Mouse (Mus musculus): ENCODE results near the gene Foxp1. TPM values are rescaled to one million over a fixed set of nuclear protein-coding genes. Genes with fewer than 3 reads are reported as not detected.

Gene Foxp1
- polyA plus RNA-seq, 1 experiment: 76.1 TPM

- Histone ChIP-seq H3K4me1 (peaks cover 11% of the 10 kb centered on the region), H3K27me3 (replicated peaks) (no peaks in the 10 kb centered on the region)
- TF ChIP-seq GATA1 (IDR thresholded peaks at IDR 0.05; ENCODE audit: borderline replicate concordance, low read length) (no peak), FLI1 (IDR thresholded peaks at IDR 0.05; ENCODE audit: low read length) (no peak)
Measured at GRCm38 (mm10) chr6:99184051-99184450, 338.5 kb downstream of the Foxp1 start.

GRCm38 (mm10) chr6:99182777-99183176 is 339.7 kb downstream of the Foxp1 start:
- Histone ChIP-seq H3K4me3 (replicated peaks) (no peak overlapping the region), H3K4me1 (no peaks in the 10 kb centered on the region; the same call in 1 of the 2 replicates), H3K36me3 (replicated peaks; ENCODE audit: low read length) (no peaks in the 10 kb centered on the region), H3K27me3 (replicated peaks) (no peaks in the 10 kb centered on the region), H3K9me3 (no peaks in the 10 kb centered on the region)
- TF ChIP-seq GATA1 (IDR thresholded peaks at IDR 0.05; ENCODE audit: borderline replicate concordance, low read length) (no peak), FLI1 (IDR thresholded peaks at IDR 0.05; ENCODE audit: low read length) (no peak)

More at GRCm38 (mm10) chr6:99184051-99184450, 338.5 kb downstream of the Foxp1 start:
- H3K36me3 ChIP-seq (replicated peaks; ENCODE audit: low read length): no peaks in the 10 kb centered on the region
- H3K9me3 ChIP-seq: no peaks in the 10 kb centered on the region
- H3K4me3 ChIP-seq (replicated peaks): no peak overlapping the region

GRCm38 (mm10) chr6:99176216-99176615 is 346.3 kb downstream of the Foxp1 start:
- Histone ChIP-seq H3K36me3 (replicated peaks; ENCODE audit: low read length) (no peaks in the 10 kb centered on the region), H3K27me3 (replicated peaks) (no peaks in the 10 kb centered on the region), H3K9me3 (no peaks in the 10 kb centered on the region), H3K4me3 (replicated peaks) (no peak overlapping the region), H3K4me1 (peaks cover 33% of the 10 kb centered on the region)
- TF ChIP-seq FLI1 (IDR thresholded peaks at IDR 0.05; ENCODE audit: low read length): no peak
- TF ChIP-seq GATA1 (IDR thresholded peaks at IDR 0.05; ENCODE audit: borderline replicate concordance, low read length): no peak

GRCm38 (mm10) chr6:99175377-99175776 is 347.1 kb downstream of the Foxp1 start:
- TF ChIP-seq FLI1 (IDR thresholded peaks at IDR 0.05; ENCODE audit: low read length) (no peak), GATA1 (IDR thresholded peaks at IDR 0.05; ENCODE audit: borderline replicate concordance, low read length) (no peak)
- no peak overlapping the region for H3K4me3 ChIP-seq (replicated peaks)
- H3K27me3 ChIP-seq (replicated peaks): no peaks in the 10 kb centered on the region
- peaks cover 35% of the 10 kb centered on the region for H3K4me1 ChIP-seq
- no peaks in the 10 kb centered on the region for H3K36me3 ChIP-seq (replicated peaks; ENCODE audit: low read length)
- no peaks in the 10 kb centered on the region for H3K9me3 ChIP-seq

GRCm38 (mm10) chr6:99173902-99174210 is 348.7 kb downstream of the Foxp1 start:
- Histone ChIP-seq H3K9me3 (no peaks in the 10 kb centered on the region), H3K4me3 (replicated peaks) (no peak overlapping the region), H3K36me3 (replicated peaks; ENCODE audit: low read length) (no peaks in the 10 kb centered on the region), H3K27me3 (replicated peaks) (no peaks in the 10 kb centered on the region), H3K4me1 (peaks cover 38% of the 10 kb centered on the region)
- TF ChIP-seq FLI1 (IDR thresholded peaks at IDR 0.05; ENCODE audit: low read length) (no peak), GATA1 (IDR thresholded peaks at IDR 0.05; ENCODE audit: borderline replicate concordance, low read length) (no peak)

- Histone ChIP-seq H3K4me3 (replicated peaks) (no peak overlapping the region), H3K4me1 (peaks cover 40% of the 10 kb centered on the region), H3K9me3 (no peaks in the 10 kb centered on the region), H3K36me3 (replicated peaks; ENCODE audit: low read length) (no peaks in the 10 kb centered on the region), H3K27me3 (replicated peaks) (no peaks in the 10 kb centered on the region)
- TF ChIP-seq GATA1 (IDR thresholded peaks at IDR 0.05; ENCODE audit: borderline replicate concordance, low read length) (no peak), FLI1 (IDR thresholded peaks at IDR 0.05; ENCODE audit: low read length) (no peak)
Measured at GRCm38 (mm10) chr6:99173066-99173901, 349.2 kb downstream of the Foxp1 start.

GRCm38 (mm10) chr6:99172589-99172986 is 349.9 kb downstream of the Foxp1 start:
- Histone ChIP-seq H3K9me3 (no peaks in the 10 kb centered on the region), H3K36me3 (replicated peaks; ENCODE audit: low read length) (no peaks in the 10 kb centered on the region), H3K4me1 (peaks cover 40% of the 10 kb centered on the region), H3K27me3 (replicated peaks) (no peaks in the 10 kb centered on the region), H3K4me3 (replicated peaks) (no peak overlapping the region)
- TF ChIP-seq FLI1 (IDR thresholded peaks at IDR 0.05; ENCODE audit: low read length) (no peak), GATA1 (IDR thresholded peaks at IDR 0.05; ENCODE audit: borderline replicate concordance, low read length) (no peak)

GRCm38 (mm10) chr6:99171901-99172588 is 350.5 kb downstream of the Foxp1 start:
- H3K4me1 ChIP-seq: peaks cover 40% of the 10 kb centered on the region
- no peaks in the 10 kb centered on the region for H3K36me3 ChIP-seq (replicated peaks; ENCODE audit: low read length)
- TF ChIP-seq GATA1 (IDR thresholded peaks at IDR 0.05; ENCODE audit: borderline replicate concordance, low read length) (no peak), FLI1 (IDR thresholded peaks at IDR 0.05; ENCODE audit: low read length) (no peak)
- H3K27me3 ChIP-seq (replicated peaks): no peaks in the 10 kb centered on the region
- H3K4me3 ChIP-seq (replicated peaks): peak overlapping the region; percentile 54
- no peaks in the 10 kb centered on the region for H3K9me3 ChIP-seq

GRCm38 (mm10) chr6:99171281-99171825 is 351.2 kb downstream of the Foxp1 start:
- Histone ChIP-seq H3K36me3 (replicated peaks; ENCODE audit: low read length) (no peaks in the 10 kb centered on the region), H3K4me1 (peaks cover 40% of the 10 kb centered on the region), H3K4me3 (replicated peaks) (peak overlapping the region; percentile 42), H3K9me3 (no peaks in the 10 kb centered on the region), H3K27me3 (replicated peaks) (no peaks in the 10 kb centered on the region)
- TF ChIP-seq GATA1 (IDR thresholded peaks at IDR 0.05; ENCODE audit: borderline replicate concordance, low read length): no peak
- no peak for TF ChIP-seq FLI1 (IDR thresholded peaks at IDR 0.05; ENCODE audit: low read length)

- Histone ChIP-seq H3K9me3 (no peaks in the 10 kb centered on the region), H3K27me3 (replicated peaks) (no peaks in the 10 kb centered on the region), H3K4me1 (peaks cover 33% of the 10 kb centered on the region), H3K36me3 (replicated peaks; ENCODE audit: low read length) (no peaks in the 10 kb centered on the region), H3K4me3 (replicated peaks) (no peak overlapping the region)
- TF ChIP-seq FLI1 (IDR thresholded peaks at IDR 0.05; ENCODE audit: low read length) (no peak), GATA1 (IDR thresholded peaks at IDR 0.05; ENCODE audit: borderline replicate concordance, low read length) (no peak)
Measured at GRCm38 (mm10) chr6:99168727-99169126, 353.8 kb downstream of the Foxp1 start.
